Mouse (Mus musculus) c-Kit-positive CD71-positive TER-119-negative erythroid progenitor cells, embryonic 14.5 days (primary cell): ENCODE measurements around the gene Ctsj.
"Not testable (repeated sequence)": the region's sequence is repeated elsewhere in the genome, so short reads cannot be mapped to it uniquely, and the experiment has no call there.

Experiments
- DNase-seq: peaks from one replicate; pipeline ENCODE4 v3.0.0-alpha.2; 2013; ENCODE audit warnings: low read depth

Gene Ctsj

DNA sequence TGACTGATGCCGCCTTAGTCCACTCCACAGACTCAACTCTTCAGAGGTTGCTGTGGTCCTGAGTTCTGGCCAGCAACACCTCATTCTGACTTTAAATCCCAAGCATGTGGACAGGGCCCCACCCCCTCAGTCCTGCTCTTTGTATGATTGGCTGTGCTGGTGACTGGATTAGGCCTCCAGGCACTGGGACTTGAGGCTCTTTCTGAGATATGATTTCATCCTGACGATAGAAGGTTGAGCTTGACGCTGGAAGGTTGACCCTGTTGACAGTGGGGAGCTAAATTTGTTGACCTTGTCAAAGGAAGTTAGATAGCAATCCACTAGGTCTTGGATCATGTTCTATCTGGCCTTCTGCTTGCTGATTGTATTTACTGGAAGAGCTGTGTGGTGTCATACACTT is at the start of gene Ctsj:
Gene Ctsj, minus strand, starts transcription at position 101 of the 400 bp plus-strand sequence.
- DNase-seq: no peak

DNA sequence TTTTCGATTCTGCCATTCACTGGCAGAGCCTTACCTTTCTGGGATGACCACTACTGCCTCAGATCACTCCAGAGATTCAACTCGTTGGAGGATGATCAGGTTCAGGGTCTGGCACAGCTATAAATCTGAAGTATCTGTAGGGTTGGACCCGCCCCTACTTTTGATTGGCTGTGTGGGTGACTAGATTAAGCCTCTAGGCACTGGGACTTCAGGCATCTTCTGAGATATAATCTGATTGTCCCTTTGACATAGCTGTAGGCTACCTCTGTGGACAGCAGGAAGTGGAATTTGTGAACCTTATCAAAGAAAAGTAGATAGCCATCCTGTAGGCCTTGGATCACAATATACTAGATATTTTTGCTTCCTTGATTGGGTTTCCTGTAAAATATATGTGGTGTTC is 34.8 kb upstream of the Ctsj start, which contains the start of gene Ctsq:
Gene Ctsq, minus strand, starts transcription at position 101 of the 400 bp plus-strand sequence.
- no peak for DNase-seq

DNA sequence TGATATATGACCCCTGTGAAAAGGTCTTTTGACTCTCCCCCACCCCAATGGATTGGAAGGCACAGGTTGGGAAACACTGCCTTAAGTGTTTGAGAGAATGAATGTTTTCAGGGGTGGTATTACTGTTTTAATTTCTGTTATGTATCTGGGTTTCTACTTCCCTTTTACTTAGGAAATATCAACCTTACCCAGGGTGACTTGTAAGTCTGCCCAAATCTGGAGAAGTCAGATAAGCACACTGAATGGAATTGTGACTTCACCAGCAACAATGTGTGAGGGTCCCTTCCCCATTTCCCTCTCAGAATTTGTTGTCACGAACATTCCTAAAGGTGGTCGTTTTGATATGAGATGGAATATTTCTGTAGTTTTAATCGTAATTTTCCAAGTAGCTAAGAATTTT is 17.0 kb upstream of the Ctsj start:
- DNase-seq: no peak

- no peak for DNase-seq
These were observed 16.1 kb upstream of the Ctsj start for GRCm38 (mm10) chr13:61021844-61022243.

DNA sequence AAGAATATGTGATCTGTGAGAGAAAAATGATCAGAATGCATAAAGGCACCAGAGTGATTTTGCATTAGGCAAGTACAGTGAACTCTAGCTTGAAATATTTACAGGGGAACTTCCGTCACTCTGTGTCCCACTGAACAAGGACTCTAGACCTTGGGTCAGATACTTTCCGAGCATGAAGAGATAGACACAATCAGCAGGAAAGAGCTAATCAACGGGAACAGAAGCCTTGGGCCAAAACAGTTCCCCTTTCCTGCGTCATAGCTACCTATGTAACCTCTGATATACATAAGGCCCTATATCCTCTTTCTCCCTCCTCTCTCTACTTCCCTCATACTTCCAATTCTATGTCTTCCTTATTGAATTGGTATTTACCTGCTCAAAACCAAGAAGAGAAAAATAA is 4.4 kb upstream of the Ctsj start:
- DNase-seq: no peak

DNA sequence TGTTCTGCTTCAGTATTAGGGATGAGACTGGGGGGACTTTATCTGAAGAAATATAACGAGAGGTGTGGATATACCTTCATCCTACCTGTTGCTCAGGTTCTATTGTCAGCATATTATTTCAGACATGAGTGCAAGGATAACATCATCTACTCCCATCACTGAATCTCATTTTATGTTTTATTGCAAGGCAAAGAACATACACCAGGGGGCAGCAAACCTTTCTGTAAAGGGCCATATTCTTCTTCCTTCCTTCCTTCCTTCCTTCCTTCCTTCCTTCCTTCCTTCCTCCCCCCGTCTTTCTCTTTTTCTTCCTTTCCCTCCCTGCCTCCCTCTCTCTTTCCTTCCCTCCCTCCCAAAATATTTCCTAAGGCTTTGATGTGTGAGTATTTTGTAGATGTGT is 8.2 kb downstream of the Ctsj start:
- DNase-seq: no peak

- DNase-seq: not testable (repeated sequence)
These were observed 18.8 kb downstream of the Ctsj start for GRCm38 (mm10) chr13:60986915-60987314.

GRCm38 (mm10) chr13:60972319-60972718 is 33.4 kb downstream of the Ctsj start:
- DNase-seq: not testable (repeated sequence)

GRCm38 (mm10) chr13:60963985-60964384 is 41.8 kb downstream of the Ctsj start:
- not testable (repeated sequence) for DNase-seq

GRCm38 (mm10) chr13:60961706-60962105 is 44.1 kb downstream of the Ctsj start:
- no peak for DNase-seq
